ENCODE assay signal across 8 mouse cellular contexts in the genomic region with DNA sequence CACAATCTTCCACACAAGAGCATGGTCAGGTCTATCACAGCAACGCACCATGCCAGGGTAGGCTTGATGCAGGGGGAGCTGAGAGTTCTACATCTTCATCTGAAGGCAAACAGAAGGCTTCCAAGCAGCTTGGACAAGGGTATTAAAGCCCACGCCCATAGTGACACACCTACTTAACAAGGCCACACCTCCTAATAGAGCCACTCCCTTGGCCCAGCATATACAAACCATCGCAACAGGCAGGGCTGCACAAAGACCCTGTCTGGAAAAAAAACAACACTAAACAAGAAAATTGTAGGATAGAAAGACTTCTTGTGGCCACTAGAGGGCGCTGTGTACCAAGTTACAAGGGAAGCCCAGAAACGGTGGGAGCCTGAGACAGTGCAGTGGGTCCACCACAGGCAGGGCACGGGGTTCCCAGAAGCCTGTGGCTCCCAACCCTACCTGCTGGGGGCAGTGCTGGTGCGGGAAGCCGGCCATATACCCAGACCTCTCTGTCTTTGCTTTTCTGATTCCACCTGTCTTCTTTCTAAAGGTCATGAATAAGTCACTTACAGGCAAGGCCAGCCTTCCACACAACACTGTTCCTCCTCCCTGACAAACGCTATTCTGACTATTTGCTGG. TPM values are rescaled to one million over a fixed set of nuclear protein-coding genes. Genes with fewer than 3 reads are reported as not detected.
DNase-seq lines count a peak whose midpoint lies in the region; ATAC-seq and TF ChIP-seq lines count a peak whose summit lies in the region.

No protein-coding gene starts in this region.

- H3K9me3 ChIP-seq in hindbrain, postnatal 0 days (ENCODE audit: low read length): no peaks in the 10 kb centered on the region
- no peaks in the 10 kb centered on the region for H3K9me3 ChIP-seq in lung, postnatal 0 days (ENCODE audit: low read length)

- no peak overlapping the region for H3K4me3 ChIP-seq in left cerebral cortex, adult 2 months
- no peak overlapping the region for H3K4me3 ChIP-seq in hindbrain, postnatal 0 days (ENCODE audit: low read length)
- H3K4me3 ChIP-seq in lung, postnatal 0 days (ENCODE audit: low read depth, low read length): no peak overlapping the region

- no peaks in the 10 kb centered on the region for H3K27me3 ChIP-seq in hindbrain, postnatal 0 days (ENCODE audit: insufficient read depth, low read length)
- no peaks in the 10 kb centered on the region for H3K27me3 ChIP-seq in lung, postnatal 0 days (replicated peaks; ENCODE audit: insufficient read depth, low read length)

- no peak for DNase-seq in left cerebral cortex, adult 2 months (ENCODE audit: extremely low spot score in 1 of 2, low spot score in 2 of 2)
- no peak for DNase-seq in left cerebral cortex, adult 11 months (ENCODE audit: low spot score)
- DNase-seq in Muller cell, postnatal 12 days (ENCODE audit: inconsistent ontology term): peak; percentile 20
- DNase-seq in cerebellum, adult 9-10 months: peak; percentile 27
- peak; percentile 67 for DNase-seq in hindbrain, postnatal 0 days (ENCODE audit: low spot score)
- peak; percentile 82 for DNase-seq in lung, postnatal 0 days (ENCODE audit: low spot score)
- DNase-seq in spleen, postnatal 36 days (ENCODE audit: low spot score in 2 of 2): peak; percentile 53 to 57
- DNase-seq in right cerebral cortex, postnatal 36 days (ENCODE audit: low spot score in 2 of 2): no peak

- no peak overlapping the region for H3K4me2 ChIP-seq in hindbrain, postnatal 0 days (ENCODE audit: low read depth, low read length)
- H3K4me2 ChIP-seq in lung, postnatal 0 days (replicated peaks; ENCODE audit: low read depth, low read length): no peak overlapping the region

- TF ChIP-seq CTCF in left cerebral cortex, adult 2 months (IDR thresholded peaks at IDR 0.05): peak; percentile 62
- TF ChIP-seq CTCF in hindbrain, postnatal 0 days (IDR thresholded peaks at IDR 0.05; ENCODE audit: low read depth): peak; percentile 68
- peak; percentile 80 for TF ChIP-seq CTCF in lung, postnatal 0 days (IDR thresholded peaks at IDR 0.05)

- no peaks in the 10 kb centered on the region for H3K36me3 ChIP-seq in hindbrain, postnatal 0 days (ENCODE audit: insufficient read depth, low read length)
- H3K36me3 ChIP-seq in lung, postnatal 0 days (ENCODE audit: insufficient read depth, low read length): no peaks in the 10 kb centered on the region

- H3K27ac ChIP-seq in left cerebral cortex, adult 2 months: no peak overlapping the region
- no peak overlapping the region for H3K27ac ChIP-seq in hindbrain, postnatal 0 days
- no peak overlapping the region for H3K27ac ChIP-seq in lung, postnatal 0 days (ENCODE audit: low read length)

- ATAC-seq in hindbrain, postnatal 0 days: no peak; the same call in 1 of the 2 replicates
- peak; percentile 84 for ATAC-seq in lung, postnatal 0 days

- no peak overlapping the region for H3K9ac ChIP-seq in hindbrain, postnatal 0 days (replicated peaks; ENCODE audit: low read length)
- H3K9ac ChIP-seq in lung, postnatal 0 days (replicated peaks; ENCODE audit: low read depth): no peak overlapping the region

- no peak for TF ChIP-seq EP300 in lung, postnatal 0 days (IDR thresholded peaks at IDR 0.05)

- H3K4me1 ChIP-seq in hindbrain, postnatal 0 days (ENCODE audit: insufficient read depth, low read length): no peaks in the 10 kb centered on the region
- no peaks in the 10 kb centered on the region for H3K4me1 ChIP-seq in lung, postnatal 0 days (ENCODE audit: insufficient read depth, low read depth, low read length)

- intact Hi-C loops in left cerebral cortex, adult 2 months (cut with DNase I): no loop called here

- WGBS in hindbrain, postnatal 0 days: 21% methylated on average over 9 of the region's 9 CpGs
- 20% methylated on average over 9 of the region's 9 CpGs for WGBS in lung, postnatal 0 days

RNA-seq across cellular contexts. Expression of gene Lefty2, which starts 18.9 kb away (rescaled TPM):
- total RNA-seq in left cerebral cortex, adult 2 months (2021): under 1 TPM; 0.61 to 0.84 TPM
- 11.3 and 15.3 TPM in 2 replicates for total RNA-seq in hindbrain, postnatal 0 days (2014; rRNA removed)
- polyA plus RNA-seq in hindbrain, postnatal 0 days (2015; fragmentation: Nextera tagmentation; extraction: Ambion mirVana): 6.8 and 7.1 TPM in 2 replicates
- 0.16 TPM in 1 of 2 replicates, not detected in the other for polyA plus RNA-seq in lung, postnatal 0 days (2015; fragmentation: Nextera tagmentation; extraction: Ambion mirVana)

RNA-seq across cellular contexts. Expression of gene Sde2, which starts 23.0 kb away (rescaled TPM):
- total RNA-seq in left cerebral cortex, adult 2 months (2021): 10 to 100 TPM; 23.4 to 24.5 TPM
- total RNA-seq in hindbrain, postnatal 0 days (2014; rRNA removed): 11.1 and 13.1 TPM in 2 replicates
- polyA plus RNA-seq in hindbrain, postnatal 0 days (2015; fragmentation: Nextera tagmentation; extraction: Ambion mirVana): 21.4 and 21.7 TPM in 2 replicates
- polyA plus RNA-seq in lung, postnatal 0 days (2015; fragmentation: Nextera tagmentation; extraction: Ambion mirVana): 21.2 and 22.6 TPM in 2 replicates

RNA-seq across cellular contexts. Expression of gene Pycr2, which starts 30.1 kb away (rescaled TPM):
- total RNA-seq in left cerebral cortex, adult 2 months (2021): 10 to 100 TPM; 26.7 to 28.3 TPM
- total RNA-seq in hindbrain, postnatal 0 days (2014; rRNA removed): 70.2 and 76.1 TPM in 2 replicates
- 63.4 and 64.7 TPM in 2 replicates for polyA plus RNA-seq in hindbrain, postnatal 0 days (2015; fragmentation: Nextera tagmentation; extraction: Ambion mirVana)
- polyA plus RNA-seq in lung, postnatal 0 days (2015; fragmentation: Nextera tagmentation; extraction: Ambion mirVana): 51.9 and 57.5 TPM in 2 replicates

Comparison
In these comparisons a context has a peak if more than half of its experiments do, and no peak if none do; other contexts are left out.
1. DNase-seq: peak in Muller cell, postnatal 12 days (single experiment), cerebellum, adult 9-10 months (single experiment), hindbrain, postnatal 0 days (single experiment), lung, postnatal 0 days (single experiment) and spleen, postnatal 36 days (2 of 2); none in left cerebral cortex, adult 2 months (0 of 2), left cerebral cortex, adult 11 months (single experiment) and right cerebral cortex, postnatal 36 days (0 of 2).
2. Peak in every context shown above with its lines, with median percentiles within 50 percentile points of each other: CTCF ChIP-seq.